Mouse (Mus musculus): Measurements from ENCODE around the gene Ccni. TPM values are rescaled to one million over a fixed set of nuclear protein-coding genes. Genes with fewer than 3 reads are reported as not detected.

The Ccni gene
- polyA plus RNA-seq, 1 experiment from 2014 or later, result 97.3 TPM

Other genes starting within 250 kb of the Ccni start
- gene Sowahb, start 161.5 kb downstream of the Ccni start, polyA plus RNA-seq (2015; fragmentation: Nextera tagmentation; extraction: Ambion mirVana), result 1.4 and 1.7 TPM in 2 replicates
- 216 and 232 TPM in 2 replicates for gene Sept11, start 113.1 kb downstream of the Ccni start, polyA plus RNA-seq (2015; fragmentation: Nextera tagmentation; extraction: Ambion mirVana)
- 0.95 and 2.9 TPM in 2 replicates for gene 2010109A12Rik, start within 50 bp of the Ccni start, polyA plus RNA-seq (2015; fragmentation: Nextera tagmentation; extraction: Ambion mirVana)
- 63.9 and 67.4 TPM in 2 replicates for gene Ccng2, start 60.8 kb upstream of the Ccni start, polyA plus RNA-seq (2015; fragmentation: Nextera tagmentation; extraction: Ambion mirVana)

Measured in kidney, embryonic 16.5 days (tissue).